Comparison of ENCODE assay signal across 9 mouse cellular contexts in the genomic region with DNA sequence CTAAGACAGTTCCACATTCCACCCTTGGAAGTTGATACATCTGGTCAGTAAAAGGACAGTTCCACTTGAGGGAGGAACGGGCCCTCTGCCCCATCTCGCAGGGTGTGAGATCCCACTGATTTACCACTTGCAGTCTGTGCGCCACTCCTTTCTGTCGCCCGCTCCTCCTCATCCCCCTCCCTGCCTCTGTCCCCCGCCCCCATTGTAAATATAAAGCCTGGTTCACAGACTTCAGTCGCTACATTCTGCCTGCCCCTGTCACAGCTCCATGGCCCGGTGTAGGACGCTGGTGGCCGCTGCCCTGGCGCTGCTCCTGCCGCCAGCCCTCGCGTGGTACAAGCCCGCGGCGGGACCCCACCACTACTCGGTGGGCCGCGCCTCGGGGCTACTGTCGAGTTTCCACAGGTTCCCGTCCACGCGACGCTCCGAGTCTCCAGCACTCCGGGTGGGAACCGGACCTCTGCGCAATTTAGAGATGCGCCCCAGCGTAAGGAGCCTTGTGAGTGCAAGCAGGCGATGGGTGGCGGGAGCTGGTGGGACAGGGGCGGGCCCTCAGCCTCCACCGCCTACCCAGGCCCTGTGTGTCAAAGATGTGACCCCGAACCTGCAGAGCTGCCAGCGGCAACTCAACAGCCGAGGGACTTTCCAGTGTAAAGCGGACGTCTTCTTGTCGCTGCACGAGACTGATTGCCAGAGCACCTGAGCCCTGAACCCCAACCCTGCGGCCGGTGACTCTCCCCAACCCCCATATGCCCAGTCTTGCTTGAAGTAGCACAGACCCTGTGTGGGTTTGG. TPM values are rescaled to one million over a fixed set of nuclear protein-coding genes. Genes with fewer than 3 reads are reported as not detected.
A peak's percentile ranks its signal among the peaks of the same experiment; 100 is the strongest.
DNase-seq lines count a peak whose midpoint lies in the region; ATAC-seq and TF ChIP-seq lines count a peak whose summit lies in the region.
"Had no signal": no experiment of that assay in that cellular context is flagged by ENCODE, and none has a peak within 500 bp of the region (broad histone marks: within the 10 kb centered on the region; RNA-seq: fewer than 3 reads in every experiment).

Gene Npb, plus strand, starts transcription at position 237 of the 794 bp plus-strand sequence.

- no peak for DNase-seq in kidney, adult 2 months
- no peak for DNase-seq in kidney, postnatal 36 days
- DNase-seq in embryonic facial prominence, embryonic 10.5 days (ENCODE audit: low spot score), result no peak
- no peak for DNase-seq in adrenal gland, adult 8-10 months
- DNase-seq in layer of hippocampus, adult 9-11 months, result no peak
- DNase-seq in cerebellum, adult 18-20 months, result no peak

- H3K27ac ChIP-seq in kidney, adult 2 months (ENCODE audit: insufficient read depth, low read depth, low read length), result peak within 1 kb of the TSS; percentile 61
- H3K27ac ChIP-seq in embryonic facial prominence, embryonic 10.5 days (replicated peaks), result peak within 1 kb of the TSS; percentile 20; the same call in 1 of the 2 replicates
- no peak within 1 kb of the TSS for H3K27ac ChIP-seq in intestine, embryonic 16.5 days (ENCODE audit: low read length)

- no peak for TF ChIP-seq POLR2A in kidney, adult 2 months (IDR thresholded peaks at IDR 0.05; ENCODE audit: low read depth, low read length)
- TF ChIP-seq POLR2A in myocyte (IDR thresholded peaks at IDR 0.05; ENCODE audit: insufficient read length, low read depth), result no peak

- peaks cover 3% of the 10 kb centered on the region; the same call in 1 of the 2 replicates for H3K36me3 ChIP-seq in kidney, adult 2 months (ENCODE audit: control insufficient read depth, insufficient read depth, low read length)
- peaks cover 86% of the 10 kb centered on the region for H3K36me3 ChIP-seq in embryonic facial prominence, embryonic 10.5 days (replicated peaks)
- peaks cover 25% of the 10 kb centered on the region for H3K36me3 ChIP-seq in intestine, embryonic 16.5 days (ENCODE audit: control insufficient read depth, insufficient read depth, low read length)
- peaks cover 8% of the 10 kb centered on the region for H3K36me3 ChIP-seq in myocyte (ENCODE audit: control insufficient read depth, insufficient read depth)

- no peak within 1 kb of the TSS for H3ac ChIP-seq in myocyte (ENCODE audit: control insufficient read depth, insufficient read length)

- H3K4me1 ChIP-seq in kidney, adult 2 months (ENCODE audit: control insufficient read depth, insufficient read depth, low read length), result peaks cover 5% of the 10 kb centered on the region; the same call in 1 of the 2 replicates
- peaks cover 25% of the 10 kb centered on the region for H3K4me1 ChIP-seq in embryonic facial prominence, embryonic 10.5 days
- peaks cover 20% of the 10 kb centered on the region for H3K4me1 ChIP-seq in intestine, embryonic 16.5 days (ENCODE audit: control insufficient read depth, insufficient read depth, low read length)

- peak; percentile 21; the same call in 1 of the 2 replicates for ATAC-seq in intestine, embryonic 16.5 days

- TF ChIP-seq CTCF in kidney, adult 2 months (conservative IDR thresholded peaks at IDR 0.05; ENCODE audit: insufficient read depth, insufficient read length, low read depth, low read length), result no peak

- no peaks in the 10 kb centered on the region for H3K79me2 ChIP-seq in myocyte (ENCODE audit: control insufficient read depth, insufficient read depth)

- 19% methylated on average over 45 of the region's 45 CpGs for WGBS in kidney, adult 2 months
- WGBS in embryonic facial prominence, embryonic 10.5 days, result 6% methylated on average over 45 of the region's 45 CpGs
- 7% methylated on average over 45 of the region's 45 CpGs for WGBS in intestine, embryonic 16.5 days

- no peak within 1 kb of the TSS for H3K4me3 ChIP-seq in kidney, adult 2 months (ENCODE audit: insufficient read depth, low read depth, low read length)
- H3K4me3 ChIP-seq in embryonic facial prominence, embryonic 10.5 days, result peak within 1 kb of the TSS; percentile 49
- peak within 1 kb of the TSS; percentile 29 for H3K4me3 ChIP-seq in intestine, embryonic 16.5 days (ENCODE audit: low read length)
- no peak within 1 kb of the TSS for H3K4me3 ChIP-seq in myocyte

- H3K9me3 ChIP-seq in embryonic facial prominence, embryonic 10.5 days, result no peaks in the 10 kb centered on the region
- no peaks in the 10 kb centered on the region for H3K9me3 ChIP-seq in intestine, embryonic 16.5 days (ENCODE audit: control insufficient read depth, low read length)

- peak within 1 kb of the TSS; percentile 55 for H3K4me2 ChIP-seq in intestine, embryonic 16.5 days (ENCODE audit: low read depth, low read length)
- no peak within 1 kb of the TSS for H3K4me2 ChIP-seq in myocyte (ENCODE audit: low read depth)

- H3K27me3 ChIP-seq in kidney, adult 2 months (replicated peaks; ENCODE audit: control insufficient read depth, insufficient read depth, low read length), result no peaks in the 10 kb centered on the region
- H3K27me3 ChIP-seq in embryonic facial prominence, embryonic 10.5 days (replicated peaks; ENCODE audit: low read depth, poor library complexity, severe bottlenecking), result peaks cover 40% of the 10 kb centered on the region
- no peaks in the 10 kb centered on the region for H3K27me3 ChIP-seq in intestine, embryonic 16.5 days (replicated peaks; ENCODE audit: control insufficient read depth, insufficient read depth, low read length)
- no peaks in the 10 kb centered on the region for H3K27me3 ChIP-seq in myocyte (ENCODE audit: control insufficient read depth, insufficient read depth, insufficient read length)

- H3K9ac ChIP-seq in intestine, embryonic 16.5 days (ENCODE audit: low read depth, low read length), result peak within 1 kb of the TSS; percentile 66

TF ChIP-seq in myocyte, 11 proteins besides CTCF, POLR2A, EP300 and RAD21:
- TF ChIP-seq USF1 (IDR thresholded peaks at IDR 0.05; ENCODE audit: low read depth), result no peak
- TF ChIP-seq TCF12 (IDR thresholded peaks at IDR 0.05; ENCODE audit: insufficient read depth, poor library complexity, severe bottlenecking), result no peak
- TF ChIP-seq SRF (IDR thresholded peaks at IDR 0.05; ENCODE audit: control insufficient read depth, insufficient read length, low read depth), result no peak
- TF ChIP-seq POLR2AphosphoS2 (IDR thresholded peaks at IDR 0.05; ENCODE audit: insufficient read length, low read depth), result peak; percentile 52
- TF ChIP-seq TCF3 (IDR thresholded peaks at IDR 0.05; ENCODE audit: insufficient read length, low read depth), result no peak
- no peak for TF ChIP-seq REST (IDR thresholded peaks at IDR 0.05; ENCODE audit: insufficient read depth, insufficient read length)

RNA-seq across cellular contexts. Expression of gene Npb, which starts in this region (rescaled TPM):
- 7.7 and 12.9 TPM in 2 replicates for polyA plus RNA-seq in kidney, adult 2 months (2012; rRNA removed)
- not detected in 2 replicates for polyA plus RNA-seq in embryonic facial prominence, embryonic 10.5 days (2016; fragmentation: Nextera tagmentation; extraction: Ambion mirVana)
- 2.7 and 3.8 TPM in 2 replicates for polyA plus RNA-seq in intestine, embryonic 16.5 days (2015; fragmentation: Nextera tagmentation; extraction: Ambion mirVana)
- polyA plus RNA-seq in myocyte (2012; fragmentation: generic; extraction: Trizol), result 0.32 TPM
- total RNA-seq in adrenal gland, adult 8-10 months (2022), result 1 to 10 TPM in 2 of 4 experiments, not detected in 2; 1.3 to 2.1 TPM
- total RNA-seq: common myeloid progenitor, adult 5-6 weeks had no signal

Comparison
In these comparisons a context has a peak if more than half of its experiments do, and no peak if none do; other contexts are left out.
1. H3K4me3 ChIP-seq: peak in embryonic facial prominence, embryonic 10.5 days (single experiment) and intestine, embryonic 16.5 days (single experiment); none in kidney, adult 2 months (single experiment) and myocyte (single experiment).